Mouse (Mus musculus) T-helper 17 cell (primary cell): ENCODE data around the gene Nxpe2.

Experiments
- in situ Hi-C, 2 experiments: fragments of 300-600 bp; cut with MboI, MseI; formaldehyde crosslinking; loops; 1 replicate in 1 of 2; 2 replicates in 1 of 2; pipeline ENCODE4 v1.15.1; 2025; ENCODE audit warnings: high pct_unique_total_duplicates in 2 of 2

The Nxpe2 gene

DNA sequence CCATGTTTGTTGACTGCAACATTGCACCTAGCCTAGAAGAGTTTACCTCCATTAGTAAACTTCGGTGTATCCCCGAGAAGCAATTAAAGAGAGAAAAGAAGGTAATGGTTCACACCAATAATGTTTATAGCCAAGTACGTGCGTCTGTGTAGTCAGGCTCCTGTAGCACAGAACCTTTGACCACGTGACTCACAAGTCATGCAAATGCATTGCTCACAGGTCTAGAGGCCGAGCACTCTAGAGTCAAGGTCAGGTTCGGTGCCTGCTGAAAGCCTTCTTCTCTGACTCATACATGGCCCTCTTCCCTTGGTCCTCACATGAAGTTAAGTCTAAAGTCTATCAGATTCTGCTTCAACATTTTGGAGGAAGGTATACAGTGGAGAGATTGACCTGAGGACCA, 54.3 kb downstream of the Nxpe2 start:
- in situ Hi-C loops: no loop called here

- in situ Hi-C loops: no loop called here
These were observed 58.5 kb downstream of the Nxpe2 start for GRCm38 (mm10) chr9:48294754-48295153.

DNA sequence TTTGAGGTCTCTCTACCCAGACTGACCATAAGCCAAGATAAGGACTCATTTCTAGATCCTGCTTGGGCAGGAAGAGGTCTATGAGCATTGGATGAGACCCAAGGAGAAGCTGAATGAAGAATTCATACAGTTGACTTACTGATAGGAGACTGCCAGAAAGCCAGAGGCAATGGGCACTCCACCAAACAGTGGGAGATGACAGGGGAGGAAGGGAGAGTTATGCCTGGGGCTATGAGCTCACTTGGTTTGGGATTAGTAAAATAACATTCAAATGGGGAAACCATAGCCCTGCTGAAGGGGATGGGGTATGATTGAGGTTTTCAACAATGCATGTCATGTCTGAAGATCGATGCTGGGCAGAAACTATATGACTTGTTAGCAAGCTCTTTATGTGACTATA, 63.0 kb downstream of the Nxpe2 start:
- in situ Hi-C loops: no loop called here

DNA sequence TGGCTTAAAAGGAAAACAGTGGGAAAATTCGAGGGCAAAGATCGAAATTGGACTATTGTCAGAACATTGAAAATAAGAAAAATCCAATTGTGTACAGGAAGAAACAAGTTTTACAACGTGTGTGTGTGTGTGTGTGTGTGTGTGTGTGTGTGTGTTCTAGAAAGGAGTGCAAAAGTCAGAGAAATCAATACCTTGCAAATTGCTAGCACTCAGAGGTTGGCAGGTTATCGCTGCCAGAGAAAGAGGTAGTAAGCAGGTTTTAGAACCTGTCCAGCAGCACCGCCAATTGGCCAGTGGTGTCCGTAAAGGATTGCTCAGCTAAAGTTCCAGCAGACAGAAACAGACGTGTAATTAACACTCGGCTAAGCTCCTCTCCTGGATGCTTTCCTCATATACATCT, 69.0 kb downstream of the Nxpe2 start:
- in situ Hi-C loops: no loop called here

DNA sequence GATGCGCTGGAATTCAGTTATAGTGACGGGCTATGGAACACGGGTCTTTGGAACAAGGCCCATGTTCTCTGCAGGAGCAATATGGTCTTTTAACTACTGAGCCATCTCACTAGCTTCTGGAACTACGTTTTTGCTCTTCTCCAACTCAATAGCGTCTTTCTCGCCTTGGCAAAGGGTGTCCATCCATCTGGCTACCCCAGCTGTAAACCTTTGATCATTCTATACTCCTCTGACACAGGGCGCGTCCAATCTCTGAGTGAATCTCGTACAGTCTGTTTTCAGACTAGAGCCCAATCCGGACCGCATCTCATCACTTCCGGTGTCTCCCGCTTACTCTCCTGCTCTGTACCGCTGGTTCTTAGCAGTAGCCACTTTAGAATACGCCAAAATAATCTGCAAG, 76.4 kb downstream of the Nxpe2 start:
- in situ Hi-C loops: no loop called here
